Mouse (Mus musculus) left cerebral cortex, adult 2 months (tissue): ENCODE data around the gene Greb1. TPM values are rescaled to one million over a fixed set of nuclear protein-coding genes. Genes with fewer than 3 reads are reported as not detected.

ENCODE experiments used
- DNase-seq, 2 experiments: peaks; one replicate each; pipeline ENCODE4 v3.0.0; 2021 to 2022; ENCODE audit warnings: low spot score in 2 of 2, mixed read lengths in 1 of 2; ENCODE audit errors: extremely low spot score in 1 of 2
- H3K27ac ChIP-seq: fragments of 200-600 bp; 2 replicates; pipeline ENCODE4 v1.8.1; 2022
- H3K4me3 ChIP-seq: fragments of 200-600 bp; 2 replicates; pipeline ENCODE4 v1.8.1; 2022
- CTCF ChIP-seq: fragments of 200-600 bp; IDR thresholded peaks from 2 replicates; pipeline ENCODE4 v1.8.1; 2022; ENCODE audit warnings: antibody characterized with exemption, mild to moderate bottlenecking, moderate library complexity
- intact Hi-C: fragments of 180-260 bp; cut with DNase I; formaldehyde crosslinking; loops from one replicate; pipeline ENCODE4 v1.15.1; 2025
- total RNA-seq, 2 experiments: library from RNA; stranded (reverse); gene quantifications; 2 replicates each; pipeline ENCODE4 v1.2.3; 2021

Gene Greb1
- total RNA-seq, 2 experiments from 2014 or later = 0.96 to 0.97 TPM

- Histone ChIP-seq H3K4me3 (no peak overlapping the region), H3K27ac (no peak overlapping the region)
- intact Hi-C loops = loop anchor here (2.0 kb wide), 1 partner anchor 235 kb away; no protein-coding TSS in a partner anchor
Observed at GRCm38 (mm10) chr12:16803956-16804430, 3.3 kb upstream of the Greb1 start.

DNA sequence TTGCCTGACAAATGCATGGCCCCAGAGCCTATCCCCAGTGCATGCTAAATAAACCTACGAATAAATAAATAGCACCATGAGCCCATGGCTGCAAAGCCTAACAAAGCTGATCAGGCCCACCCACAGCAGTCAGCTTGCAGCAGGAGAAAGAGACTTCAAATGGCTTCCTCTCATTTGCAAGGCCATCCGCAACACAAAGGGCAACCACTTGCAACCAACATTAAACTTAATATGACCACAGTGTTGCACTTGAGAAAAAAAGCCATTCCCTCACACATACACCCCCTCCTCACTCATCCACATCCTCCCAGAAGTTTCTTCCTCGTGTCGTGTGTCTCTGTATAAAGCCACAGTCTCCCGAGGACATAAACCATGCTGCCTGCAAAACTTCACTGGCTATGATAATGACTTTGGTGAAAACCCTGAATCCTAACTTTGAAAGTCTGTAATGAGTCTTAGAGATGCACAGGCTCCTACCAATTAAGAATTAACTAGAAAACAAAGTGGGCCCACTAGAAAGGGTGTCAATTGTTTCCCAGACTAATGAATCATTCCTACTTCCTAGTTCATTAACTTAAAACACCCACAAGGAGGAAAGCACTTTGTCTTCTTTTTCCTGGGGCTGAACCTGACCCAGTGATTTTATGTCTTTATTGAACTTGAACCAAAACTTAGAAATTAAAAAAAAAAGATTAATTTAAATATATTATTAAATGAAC, 2.7 kb upstream of the Greb1 start:
- no peak overlapping the region for H3K27ac ChIP-seq
- TF ChIP-seq CTCF = no peak
- H3K4me3 ChIP-seq = no peak overlapping the region
- intact Hi-C loops = no loop called here
- DNase-seq = no peak

More at GRCm38 (mm10) chr12:16803956-16804430, 3.3 kb upstream of the Greb1 start:
- DNase-seq = no peak
- TF ChIP-seq CTCF = no peak

DNA sequence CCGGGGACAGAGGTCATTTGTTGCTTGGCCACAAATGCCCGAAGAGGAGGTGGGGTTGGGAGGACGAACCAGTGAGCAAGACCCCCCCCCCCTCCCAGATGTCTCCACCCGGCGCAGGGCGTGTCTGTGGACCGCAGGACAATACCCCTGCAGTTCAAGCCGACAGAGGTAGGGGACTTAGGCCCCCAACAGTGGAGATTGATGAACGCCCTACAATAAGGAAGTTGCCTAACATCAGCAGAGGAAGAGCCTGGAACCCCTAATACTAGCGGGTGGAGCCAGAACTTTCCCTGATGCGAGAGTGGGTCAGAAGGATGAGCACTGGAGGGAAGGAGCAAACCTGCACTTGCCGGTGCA, 251 bp upstream of the Greb1 start:
- no peak for DNase-seq
- no peak overlapping the region for H3K27ac ChIP-seq
- intact Hi-C loops = no loop called here
- H3K4me3 ChIP-seq = peak overlapping the region; percentile 40
- no peak for TF ChIP-seq CTCF

DNA sequence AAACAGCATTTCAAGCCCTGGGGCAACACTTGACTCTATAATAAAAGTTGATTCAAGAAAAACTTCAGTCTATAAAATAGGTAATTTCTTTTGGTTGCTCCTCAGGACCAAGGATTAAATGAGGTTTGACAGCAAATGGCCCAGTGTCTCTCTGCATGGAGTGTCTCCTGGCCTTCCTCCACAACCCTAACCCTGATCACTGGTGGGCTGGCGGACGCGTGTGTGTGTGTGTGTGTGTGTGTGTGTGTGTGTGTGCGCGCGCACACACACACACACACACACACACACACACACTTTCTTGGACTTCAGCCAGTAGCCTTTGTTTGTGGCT, 793 bp downstream of the Greb1 start:
- intact Hi-C loops = no loop called here

DNA sequence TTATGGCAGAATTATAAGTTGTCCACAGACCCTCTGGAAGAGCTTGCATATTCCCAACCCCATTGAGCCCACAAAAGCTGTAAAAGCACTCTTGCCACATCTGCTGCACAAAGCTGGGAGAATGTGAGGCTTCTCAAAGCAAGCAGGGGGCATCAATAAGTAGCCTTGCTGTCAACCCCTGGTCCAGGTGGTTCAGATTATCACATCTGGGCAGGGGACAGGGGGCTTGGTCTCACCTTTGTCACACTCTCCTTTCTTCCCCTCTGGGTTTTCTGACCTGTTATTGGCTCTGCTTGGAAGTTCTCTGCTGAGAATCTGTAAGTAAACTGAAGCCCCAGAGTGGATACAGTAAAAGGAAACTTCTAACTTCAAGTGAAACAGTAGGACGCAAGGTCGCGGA, 1.8 kb downstream of the Greb1 start:
- no peak for TF ChIP-seq CTCF

More for the DNA sequence above, 793 bp downstream of the Greb1 start:
- Histone ChIP-seq H3K27ac (no peak overlapping the region), H3K4me3 (no peak overlapping the region)
- TF ChIP-seq CTCF = no peak
- no peak for DNase-seq

GRCm38 (mm10) chr12:16795781-16796180, 4.9 kb downstream of the Greb1 start:
- no peak overlapping the region for H3K27ac ChIP-seq
- DNase-seq = no peak
- intact Hi-C loops = no loop called here
- H3K4me3 ChIP-seq = no peak overlapping the region
- no peak for TF ChIP-seq CTCF

More for the DNA sequence above, 1.8 kb downstream of the Greb1 start:
- Histone ChIP-seq H3K27ac (no peak overlapping the region), H3K4me3 (no peak overlapping the region)
- no peak for DNase-seq
- intact Hi-C loops = no loop called here

DNA sequence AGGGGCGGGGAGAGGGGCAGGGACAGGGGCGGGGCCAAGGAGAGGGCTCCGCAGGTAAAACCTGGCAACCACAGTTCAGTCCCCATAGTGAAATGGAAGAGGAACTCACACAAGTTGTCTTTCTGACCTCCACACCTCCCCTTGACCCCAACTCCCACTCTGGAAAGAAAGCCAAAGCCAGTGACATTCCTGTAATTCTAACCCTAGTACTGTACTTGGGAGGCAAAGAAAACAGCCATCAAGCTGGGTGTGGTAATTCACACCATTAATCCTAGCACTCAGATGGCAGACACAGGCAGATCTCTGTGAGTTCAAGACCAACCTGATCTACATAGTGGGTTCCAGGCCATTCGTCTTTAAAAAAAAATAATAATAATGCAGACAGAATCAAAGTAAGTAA, 7.3 kb downstream of the Greb1 start:
- TF ChIP-seq CTCF = no peak
- no peak overlapping the region for H3K27ac ChIP-seq
- intact Hi-C loops = no loop called here
- DNase-seq = no peak
- H3K4me3 ChIP-seq = no peak overlapping the region

- Histone ChIP-seq H3K27ac (no peak overlapping the region), H3K4me3 (no peak overlapping the region)
- intact Hi-C loops = no loop called here
- no peak for TF ChIP-seq CTCF
- no peak for DNase-seq
Observed at GRCm38 (mm10) chr12:16790456-16790855, 10.2 kb downstream of the Greb1 start.

GRCm38 (mm10) chr12:16789756-16790155, 10.9 kb downstream of the Greb1 start:
- no peak for DNase-seq
- intact Hi-C loops = no loop called here
- Histone ChIP-seq H3K27ac (no peak overlapping the region), H3K4me3 (no peak overlapping the region)
- no peak for TF ChIP-seq CTCF

DNA sequence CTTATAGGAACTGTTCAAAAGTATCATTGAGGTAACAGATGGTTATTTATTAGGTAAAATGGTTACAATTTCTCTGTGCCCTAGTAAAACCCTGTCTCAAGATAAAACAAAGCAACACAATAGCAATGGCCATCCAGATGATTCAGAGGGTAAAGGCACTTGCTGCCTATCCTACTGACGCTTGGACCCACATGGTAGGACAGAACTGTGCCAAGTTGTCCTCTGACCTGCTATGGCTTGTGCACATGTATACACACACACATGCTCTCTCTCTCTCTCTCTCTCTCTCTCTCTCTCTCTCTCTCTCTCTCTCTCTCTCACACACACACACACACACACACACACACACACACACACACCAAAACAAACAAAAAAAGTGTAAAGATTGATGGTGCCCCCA, 11.5 kb downstream of the Greb1 start:
- intact Hi-C loops = no loop called here
- no peak for TF ChIP-seq CTCF
- Histone ChIP-seq H3K27ac (no peak overlapping the region), H3K4me3 (no peak overlapping the region)
- DNase-seq = no peak

DNA sequence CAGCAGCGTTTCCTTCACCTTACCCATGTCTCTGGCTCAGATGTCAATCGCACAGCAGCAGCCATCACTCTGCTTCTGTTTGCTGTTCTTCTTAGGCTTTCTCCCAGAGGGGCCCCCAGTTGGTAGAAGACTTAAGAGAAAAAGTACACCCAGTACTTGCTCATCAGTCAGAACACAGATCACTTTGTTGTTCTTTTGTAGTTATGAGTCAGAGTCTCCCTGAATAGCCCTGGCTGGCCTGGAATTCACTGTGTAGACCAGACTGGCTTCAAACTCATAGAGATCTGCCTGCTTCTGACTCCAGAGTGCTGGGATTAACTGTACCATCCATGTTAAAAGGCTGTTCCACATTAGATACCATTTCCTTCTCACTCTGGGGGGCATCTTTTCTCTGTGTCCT, 12.1 kb downstream of the Greb1 start:
- TF ChIP-seq CTCF = no peak
- Histone ChIP-seq H3K4me3 (no peak overlapping the region), H3K27ac (no peak overlapping the region)
- DNase-seq = no peak
- intact Hi-C loops = no loop called here

DNA sequence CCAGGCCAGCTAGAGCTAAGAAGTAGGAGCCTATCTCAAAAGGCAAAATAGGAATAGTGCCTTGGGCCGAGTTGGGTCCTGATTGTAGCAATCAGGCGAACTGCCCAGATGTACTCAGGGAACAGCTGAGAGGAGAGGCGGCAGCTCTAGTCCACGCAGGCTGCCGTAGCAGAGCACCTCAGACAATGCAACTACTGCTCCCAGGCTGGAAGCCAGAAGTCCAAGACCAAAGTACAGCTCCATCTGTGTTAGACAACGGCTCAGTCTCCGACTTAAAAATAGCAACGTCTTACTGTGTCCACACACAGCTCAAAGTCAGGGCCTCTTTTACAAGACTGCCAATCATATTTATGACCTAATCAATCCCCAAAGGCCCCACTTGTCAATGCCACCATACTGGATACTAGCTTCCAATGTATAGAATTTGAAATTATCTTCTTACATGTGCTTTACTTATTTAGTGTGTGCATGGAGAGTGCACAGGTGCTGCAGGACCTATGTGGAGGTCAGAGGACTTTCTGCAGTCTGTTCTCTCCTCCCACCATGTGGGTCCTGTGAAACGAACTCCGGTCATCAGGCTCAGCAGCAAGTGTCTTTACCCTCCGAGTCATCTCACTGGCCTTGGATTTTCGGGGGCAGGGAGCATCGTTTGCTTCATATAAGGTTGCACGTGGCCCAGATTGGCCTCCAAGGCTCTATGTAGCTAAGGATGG, 19.5 kb downstream of the Greb1 start:
- no peak overlapping the region for H3K4me3 ChIP-seq
- no peak for DNase-seq
- TF ChIP-seq CTCF = no peak
- no peak overlapping the region for H3K27ac ChIP-seq
- intact Hi-C loops = no loop called here

- TF ChIP-seq CTCF = no peak
- no peak overlapping the region for H3K27ac ChIP-seq
- no peak for DNase-seq
Observed at GRCm38 (mm10) chr12:16780320-16780719, 20.4 kb downstream of the Greb1 start.

More at GRCm38 (mm10) chr12:16780320-16780719, 20.4 kb downstream of the Greb1 start:
- H3K4me3 ChIP-seq = no peak overlapping the region
- intact Hi-C loops = no loop called here
